Mouse (Mus musculus) left cerebral cortex, adult 9 months (tissue): Measurements from ENCODE around the gene Tmem56.
A peak's percentile ranks its signal among the peaks of the same experiment; 100 is the strongest.

Experiments
- DNase-seq, 2 experiments: peaks; one replicate each; pipeline ENCODE4 v3.0.0; 2022; ENCODE audit warnings: low spot score in 2 of 2

Tmem56 gene

GRCm38 (mm10) chr3:121282998-121283397 is at the start of gene Tmem56:
Gene Tmem56, minus strand, starts transcription at chr3:121283098.
- no peak for DNase-seq

- no peak for DNase-seq
Measured at GRCm38 (mm10) chr3:121330244-121330646, 47.3 kb upstream of the Tmem56 start.

GRCm38 (mm10) chr3:121329647-121330046 is 46.7 kb upstream of the Tmem56 start:
- DNase-seq = no peak

GRCm38 (mm10) chr3:121327406-121327805 is 44.5 kb upstream of the Tmem56 start:
- no peak for DNase-seq

GRCm38 (mm10) chr3:121323371-121323770 is 40.5 kb upstream of the Tmem56 start:
- no peak for DNase-seq

GRCm38 (mm10) chr3:121320896-121321295 is 38.0 kb upstream of the Tmem56 start:
- DNase-seq = no peak

- DNase-seq = no peak
Measured at GRCm38 (mm10) chr3:121319906-121320305, 37.0 kb upstream of the Tmem56 start.

- no peak for DNase-seq
Measured at GRCm38 (mm10) chr3:121315498-121315897, 32.6 kb upstream of the Tmem56 start.

GRCm38 (mm10) chr3:121314149-121314548 is 31.3 kb upstream of the Tmem56 start:
- DNase-seq = no peak

- DNase-seq = no peak
Measured at GRCm38 (mm10) chr3:121312979-121313378, 30.1 kb upstream of the Tmem56 start.

GRCm38 (mm10) chr3:121312426-121312825 is 29.5 kb upstream of the Tmem56 start:
- no peak for DNase-seq

- no peak for DNase-seq
Measured at GRCm38 (mm10) chr3:121309896-121310714, 27.2 kb upstream of the Tmem56 start.

GRCm38 (mm10) chr3:121309429-121309828 is 26.5 kb upstream of the Tmem56 start:
- no peak for DNase-seq

- DNase-seq = no peak
Measured at GRCm38 (mm10) chr3:121308935-121309334, 26.0 kb upstream of the Tmem56 start.

- peak in 1 of 2 experiments; percentile 76 for DNase-seq
Measured at GRCm38 (mm10) chr3:121307532-121308234, 24.8 kb upstream of the Tmem56 start.

- DNase-seq = no peak
Measured at GRCm38 (mm10) chr3:121306641-121307040, 23.7 kb upstream of the Tmem56 start.

- DNase-seq = no peak
Measured at GRCm38 (mm10) chr3:121294200-121294599, 11.3 kb upstream of the Tmem56 start.

- peak; percentile 96 to 98 for DNase-seq
Measured at GRCm38 (mm10) chr3:121291560-121292258, 8.8 kb upstream of the Tmem56 start, which contains the start of gene Alg14. Gene Alg14, plus strand, starts transcription at chr3:121291773.

- DNase-seq = no peak
Measured at GRCm38 (mm10) chr3:121291225-121291559, 8.3 kb upstream of the Tmem56 start.

GRCm38 (mm10) chr3:121290681-121291080 is 7.8 kb upstream of the Tmem56 start:
- DNase-seq = no peak

- no peak for DNase-seq
Measured at GRCm38 (mm10) chr3:121287151-121287550, 4.3 kb upstream of the Tmem56 start.

- no peak for DNase-seq
Measured at GRCm38 (mm10) chr3:121285219-121285618, 2.3 kb upstream of the Tmem56 start.
